In genomic region chr8:3734084-3734483, GRCm38 (mm10) we compare ENCODE assay signal across 21 mouse cellular contexts. TPM values are rescaled to one million over a fixed set of nuclear protein-coding genes. Genes with fewer than 3 reads are reported as not detected.
"Had no signal": no experiment of that assay in that cellular context is flagged by ENCODE, and none has a peak within 500 bp of the region (broad histone marks: within the 10 kb centered on the region; RNA-seq: fewer than 3 reads in every experiment).

No protein-coding gene starts in this region.

- H3K4me3 ChIP-seq: layer of hippocampus, adult 2 months; limb, embryonic 13.5 days; midbrain, embryonic 13.5 days; neural tube, embryonic 15.5 days had no signal

- H3K27me3 ChIP-seq: limb, embryonic 13.5 days; midbrain, embryonic 13.5 days; neural tube, embryonic 15.5 days had no signal

- DNase-seq: kidney, adult 9 months; kidney, postnatal 4 days; left cerebral cortex, postnatal 4 days; lung, adult 18-20 months; lung, postnatal 36 days; right cerebral cortex, postnatal 4 days; spleen, adult 18-20 months; thymus, adult 2 months; thymus, postnatal 25 days had no signal

- H3K4me1 ChIP-seq: limb, embryonic 13.5 days; midbrain, embryonic 13.5 days; neural tube, embryonic 15.5 days had no signal

- H3K36me3 ChIP-seq: limb, embryonic 13.5 days; midbrain, embryonic 13.5 days; neural tube, embryonic 15.5 days had no signal

- H3K4me2 ChIP-seq: limb, embryonic 13.5 days; midbrain, embryonic 13.5 days; neural tube, embryonic 15.5 days had no signal

- H3K9ac ChIP-seq: limb, embryonic 13.5 days; midbrain, embryonic 13.5 days; neural tube, embryonic 15.5 days had no signal

- H3K27ac ChIP-seq: kidney, postnatal 0 days; layer of hippocampus, adult 2 months; limb, embryonic 13.5 days; midbrain, embryonic 13.5 days; neural tube, embryonic 15.5 days had no signal

- ATAC-seq: intestine, embryonic 16.5 days; midbrain, embryonic 13.5 days had no signal

- H3K9me3 ChIP-seq: limb, embryonic 13.5 days; midbrain, embryonic 13.5 days had no signal

RNA-seq across cellular contexts. Expression of gene Clec4g, which starts 13.6 kb away (rescaled TPM):
- total RNA-seq: layer of hippocampus, adult 2 months; layer of hippocampus, postnatal 10 days; left cerebral cortex, postnatal 10 days; left cerebral cortex, postnatal 4 days; megakaryocyte progenitor cell, adult 5-6 weeks; midbrain, postnatal 0 days had no signal
- polyA plus RNA-seq: limb, embryonic 13.5 days; midbrain, embryonic 13.5 days; midbrain, postnatal 0 days; neural tube, embryonic 11.5 days; neural tube, embryonic 15.5 days; stomach, embryonic 14.5 days had no signal

RNA-seq across cellular contexts. Expression of gene Cd209a, which starts 14.7 kb away (rescaled TPM):
- total RNA-seq: layer of hippocampus, postnatal 10 days; left cerebral cortex, postnatal 10 days; left cerebral cortex, postnatal 4 days had no signal
- polyA plus RNA-seq: midbrain, embryonic 13.5 days; midbrain, postnatal 0 days; neural tube, embryonic 11.5 days; neural tube, embryonic 15.5 days; stomach, embryonic 14.5 days had no signal

RNA-seq across cellular contexts. Expression of gene Fcer2a, which starts 40.1 kb away (rescaled TPM):
- total RNA-seq: layer of hippocampus, adult 2 months; layer of hippocampus, postnatal 10 days; left cerebral cortex, postnatal 10 days; left cerebral cortex, postnatal 4 days; megakaryocyte progenitor cell, adult 5-6 weeks; midbrain, postnatal 0 days had no signal
- polyA plus RNA-seq: stomach, embryonic 14.5 days had no signal
